Mouse (Mus musculus) myocyte (in vitro differentiated cells): ENCODE measurements at regions not wholly inside any gene's neighbourhood (a gene's known extent, or its start where the extent isn't known, plus 50 kb on each side); places are given as distances from the start of the nearest gene placed in this dataset.

Experiments used
- H3K27me3 ChIP-seq: one replicate; pipeline ENCODE4 v1.6.1; 2011; ENCODE audit not compliant: control insufficient read depth, insufficient read depth, insufficient read length
- H3K36me3 ChIP-seq: one replicate; pipeline ENCODE4 v1.6.1; 2011; ENCODE audit not compliant: control insufficient read depth, insufficient read depth
- H3K4me2 ChIP-seq: one replicate; pipeline ENCODE4 v1.6.1; 2011; ENCODE audit warnings: low read depth, control low read depth
- H3K4me3 ChIP-seq: one replicate; pipeline ENCODE4 v1.5.1; 2011; ENCODE audit warnings: mild to moderate bottlenecking, control low read depth, moderate library complexity
- H3K79me2 ChIP-seq: one replicate; pipeline ENCODE4 v1.6.1; 2011; ENCODE audit not compliant: control insufficient read depth, insufficient read depth
- H3ac ChIP-seq: one replicate; pipeline ENCODE4 v1.6.1; 2011; ENCODE audit not compliant: control insufficient read depth, insufficient read length
- CEBPB ChIP-seq: IDR thresholded peaks from 2 replicates; pipeline ENCODE4 v1.6.1; 2011; ENCODE audit warnings: mild to moderate bottlenecking, moderate library complexity; ENCODE audit not compliant: poor library complexity, insufficient read depth, severe bottlenecking
- E2F4 ChIP-seq: IDR thresholded peaks from one replicate; pipeline ENCODE4 v1.6.1; 2011; ENCODE audit warnings: mild to moderate bottlenecking, control low read depth, moderate library complexity; ENCODE audit not compliant: insufficient read depth
- MAX ChIP-seq: IDR thresholded peaks from one replicate; pipeline ENCODE4 v1.6.1; 2011; ENCODE audit warnings: low read depth, mild to moderate bottlenecking, control low read depth
- MYOD1 ChIP-seq, 3 experiments: IDR thresholded peaks; one replicate each; pipeline ENCODE4 v1.6.1; 2011; ENCODE audit warnings: control low read depth in 2 of 3, low read depth in 2 of 3, mild to moderate bottlenecking in 2 of 3, moderate library complexity in 1 of 3; ENCODE audit not compliant: insufficient read length in 2 of 3, control insufficient read depth in 1 of 3
- MYOG ChIP-seq, 3 experiments: IDR thresholded peaks; one replicate each; pipeline ENCODE4 v1.6.1; 2011; ENCODE audit warnings: control low read depth in 2 of 3, low read depth in 2 of 3, mild to moderate bottlenecking in 2 of 3; ENCODE audit not compliant: insufficient read length in 2 of 3, control insufficient read depth in 1 of 3, insufficient read depth in 1 of 3
- POLR2A ChIP-seq: IDR thresholded peaks from one replicate; pipeline ENCODE4 v1.6.1; 2011; ENCODE audit warnings: low read depth, mild to moderate bottlenecking, control low read depth, moderate library complexity; ENCODE audit not compliant: insufficient read length
- POLR2AphosphoS2 ChIP-seq: IDR thresholded peaks from one replicate; pipeline ENCODE4 v1.6.1; 2011; ENCODE audit warnings: low read depth, control low read depth; ENCODE audit not compliant: insufficient read length
- REST ChIP-seq: IDR thresholded peaks from one replicate; pipeline ENCODE4 v1.6.1; 2011; ENCODE audit warnings: mild to moderate bottlenecking, control low read depth, moderate library complexity; ENCODE audit not compliant: insufficient read depth, insufficient read length
- SRF ChIP-seq: IDR thresholded peaks from one replicate; pipeline ENCODE4 v1.6.1; 2011; ENCODE audit warnings: low read depth; ENCODE audit not compliant: control insufficient read depth, insufficient read length
- TCF12 ChIP-seq: IDR thresholded peaks from one replicate; pipeline ENCODE4 v1.6.1; 2011; ENCODE audit warnings: mild to moderate bottlenecking, control low read depth; ENCODE audit not compliant: poor library complexity, insufficient read depth, severe bottlenecking
- TCF3 ChIP-seq: IDR thresholded peaks from one replicate; pipeline ENCODE4 v1.6.1; 2011; ENCODE audit warnings: low read depth, control low read depth; ENCODE audit not compliant: insufficient read length
- USF1 ChIP-seq: IDR thresholded peaks from one replicate; pipeline ENCODE4 v1.6.1; 2011; ENCODE audit warnings: low read depth, mild to moderate bottlenecking, control low read depth, moderate library complexity

GRCm38 (mm10) chr12:110332616-110333154 is 53.8 kb downstream of the Dio3 start:
- Histone ChIP-seq H3K79me2 (no peaks in the 10 kb centered on the region), H3K27me3 (peaks cover 5% of the 10 kb centered on the region), H3K36me3 (no peaks in the 10 kb centered on the region), H3K4me3 (no peak overlapping the region), H3ac (no peak overlapping the region), H3K4me2 (no peak overlapping the region)
- TF ChIP-seq SRF = no peak
- TF ChIP-seq CEBPB = no peak
- TF ChIP-seq MAX = no peak
- no peak for TF ChIP-seq MYOG (IDR thresholded peaks at IDR 0.05; ENCODE audit: control insufficient read depth in 1 of 3, insufficient read depth in 1 of 3, insufficient read length in 2 of 3, low read depth in 2 of 3)

GRCm38 (mm10) chr12:110334609-110335008 is 55.7 kb downstream of the Dio3 start:
- H3ac ChIP-seq = no peak overlapping the region
- no peak overlapping the region for H3K4me3 ChIP-seq
- TF ChIP-seq MAX = no peak
- no peak for TF ChIP-seq TCF12
- TF ChIP-seq E2F4 = no peak
- TF ChIP-seq SRF = no peak
- H3K79me2 ChIP-seq = no peaks in the 10 kb centered on the region
- no peaks in the 10 kb centered on the region for H3K27me3 ChIP-seq
- H3K36me3 ChIP-seq = no peaks in the 10 kb centered on the region
- H3K4me2 ChIP-seq = no peak overlapping the region

- Histone ChIP-seq H3K4me3 (no peak overlapping the region), H3K27me3 (peaks cover 17% of the 10 kb centered on the region), H3K79me2 (no peaks in the 10 kb centered on the region), H3K4me2 (no peak overlapping the region), H3K36me3 (no peaks in the 10 kb centered on the region), H3ac (no peak overlapping the region)
- no peak for TF ChIP-seq MYOG (IDR thresholded peaks at IDR 0.05; ENCODE audit: control insufficient read depth in 1 of 3, insufficient read depth in 1 of 3, insufficient read length in 2 of 3, low read depth in 2 of 3)
- no peak for TF ChIP-seq REST
- TF ChIP-seq USF1 = no peak
- no peak for TF ChIP-seq E2F4
- TF ChIP-seq MAX = no peak
- TF ChIP-seq POLR2A = no peak
Observed at GRCm38 (mm10) chr12:110344280-110344827, 65.5 kb downstream of the Dio3 start.

GRCm38 (mm10) chr12:110349621-110350020 is 70.8 kb downstream of the Dio3 start:
- Histone ChIP-seq H3K79me2 (no peaks in the 10 kb centered on the region), H3ac (no peak overlapping the region), H3K4me2 (no peak overlapping the region), H3K36me3 (no peaks in the 10 kb centered on the region), H3K27me3 (peaks cover 4% of the 10 kb centered on the region), H3K4me3 (no peak overlapping the region)
- TF ChIP-seq E2F4 (no peak), MYOG (IDR thresholded peaks at IDR 0.05; ENCODE audit: control insufficient read depth in 1 of 3, insufficient read depth in 1 of 3, insufficient read length in 2 of 3, low read depth in 2 of 3) (no peak), POLR2A (no peak), REST (no peak), MAX (no peak), USF1 (no peak), MYOD1 (IDR thresholded peaks at IDR 0.05; ENCODE audit: control insufficient read depth in 1 of 3, insufficient read length in 2 of 3, low read depth in 2 of 3) (no peak), TCF12 (no peak), TCF3 (no peak), POLR2AphosphoS2 (no peak), SRF (no peak), CEBPB (no peak)

GRCm38 (mm10) chr12:110355851-110356250 is 77.0 kb downstream of the Dio3 start:
- H3ac ChIP-seq = no peak overlapping the region
- no peak overlapping the region for H3K4me2 ChIP-seq

More at GRCm38 (mm10) chr12:110355851-110356250, 77.0 kb downstream of the Dio3 start:
- Histone ChIP-seq H3K27me3 (peaks cover 1% of the 10 kb centered on the region), H3K36me3 (no peaks in the 10 kb centered on the region), H3K4me3 (no peak overlapping the region), H3K79me2 (no peaks in the 10 kb centered on the region)
- TF ChIP-seq POLR2AphosphoS2 (no peak), MYOD1 (IDR thresholded peaks at IDR 0.05; ENCODE audit: control insufficient read depth in 1 of 3, insufficient read length in 2 of 3, low read depth in 2 of 3) (no peak), TCF3 (no peak), POLR2A (no peak), SRF (no peak), E2F4 (no peak), REST (no peak), CEBPB (no peak), MYOG (IDR thresholded peaks at IDR 0.05; ENCODE audit: control insufficient read depth in 1 of 3, insufficient read depth in 1 of 3, insufficient read length in 2 of 3, low read depth in 2 of 3) (no peak), USF1 (no peak), TCF12 (no peak), MAX (no peak)
